Mouse (Mus musculus): ENCODE measurements around the gene Erc2. TPM values are rescaled to one million over a fixed set of nuclear protein-coding genes. Genes with fewer than 3 reads are reported as not detected.

The Erc2 gene
- total RNA-seq, 2 experiments from 2014 or later, result not detected

DNA sequence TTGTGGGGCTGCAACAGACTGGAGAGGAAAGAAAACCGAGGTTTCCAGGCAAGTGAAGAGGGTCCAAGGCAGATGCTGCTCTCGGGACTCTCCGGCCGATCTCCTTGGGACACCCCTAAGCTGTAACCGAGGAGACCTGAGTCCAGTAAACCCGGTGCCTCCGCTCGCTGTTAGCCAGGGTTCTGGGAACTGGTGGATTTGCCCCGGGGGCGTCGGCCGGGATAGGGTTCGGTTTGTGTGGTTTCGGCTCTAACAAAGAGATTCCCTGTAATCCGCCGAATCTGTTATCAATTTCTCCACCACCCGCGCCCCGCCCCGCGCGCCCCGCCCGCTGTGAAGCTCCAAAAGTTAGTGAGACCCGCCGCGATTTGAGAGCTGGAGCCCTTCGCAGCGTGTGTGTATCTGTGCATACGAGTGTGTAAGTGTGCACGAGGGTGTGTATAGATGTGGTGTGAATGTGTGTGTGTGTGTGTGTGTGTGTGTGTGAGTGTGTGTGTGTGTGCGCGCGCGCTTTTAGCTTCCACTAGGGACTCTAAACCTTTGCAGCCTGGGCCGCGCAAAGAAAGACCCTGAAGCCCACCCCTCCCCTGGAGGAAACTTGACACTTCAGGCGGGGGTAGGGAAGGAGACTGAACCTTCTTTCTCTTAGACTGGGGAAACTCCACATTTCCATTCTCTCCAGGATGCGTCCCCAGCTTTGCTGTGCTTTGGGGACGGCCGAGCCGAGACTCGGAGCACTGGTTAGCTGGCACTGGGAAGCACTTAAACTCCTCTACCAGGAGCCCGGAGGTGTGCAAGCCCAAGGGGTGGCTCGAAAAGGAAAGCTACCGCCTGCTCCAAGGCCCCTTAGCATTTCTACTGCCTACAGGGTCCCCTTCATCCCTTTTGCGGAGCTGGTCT lies 887.5 kb downstream of the Erc2 start:
- ATAC-seq (replicated peaks; ENCODE audit: low FRiP score, poor library complexity, severe bottlenecking), result no peak

DNA sequence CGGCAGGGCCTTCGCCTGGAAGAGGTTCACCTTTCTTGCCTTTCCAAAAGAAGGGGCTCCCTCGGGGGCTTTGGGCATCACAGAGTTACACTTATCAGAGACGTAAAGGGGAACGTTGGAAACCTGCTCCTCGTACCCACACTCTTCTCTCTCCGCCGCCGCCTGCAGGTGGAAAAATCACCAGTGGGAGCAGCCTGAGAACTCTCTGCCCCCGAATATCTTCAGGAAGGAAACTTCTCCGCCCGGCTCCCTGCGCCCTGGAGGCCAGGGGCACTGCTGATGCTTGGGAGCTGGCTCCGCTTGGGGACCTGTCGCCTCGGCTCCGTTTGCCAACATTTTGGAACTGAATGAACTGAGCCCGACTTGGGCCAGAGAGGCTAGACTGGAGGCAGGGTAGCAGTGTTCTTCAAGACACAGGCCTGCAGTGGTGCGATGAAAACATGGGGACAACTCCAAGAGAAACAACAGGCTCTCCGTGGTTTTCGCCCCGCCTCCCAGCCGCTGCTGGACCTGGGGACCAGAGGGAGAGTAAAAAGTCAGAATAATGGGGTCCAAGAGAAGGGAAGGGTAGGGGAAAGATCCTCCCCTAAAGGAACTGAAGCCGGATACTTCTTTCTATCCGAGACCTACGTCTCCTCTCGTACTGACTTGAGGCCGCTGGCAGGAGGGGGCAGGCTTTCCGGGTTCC lies 888.3 kb downstream of the Erc2 start:
- ATAC-seq (replicated peaks; ENCODE audit: low FRiP score, poor library complexity, severe bottlenecking), result no peak

DNA sequence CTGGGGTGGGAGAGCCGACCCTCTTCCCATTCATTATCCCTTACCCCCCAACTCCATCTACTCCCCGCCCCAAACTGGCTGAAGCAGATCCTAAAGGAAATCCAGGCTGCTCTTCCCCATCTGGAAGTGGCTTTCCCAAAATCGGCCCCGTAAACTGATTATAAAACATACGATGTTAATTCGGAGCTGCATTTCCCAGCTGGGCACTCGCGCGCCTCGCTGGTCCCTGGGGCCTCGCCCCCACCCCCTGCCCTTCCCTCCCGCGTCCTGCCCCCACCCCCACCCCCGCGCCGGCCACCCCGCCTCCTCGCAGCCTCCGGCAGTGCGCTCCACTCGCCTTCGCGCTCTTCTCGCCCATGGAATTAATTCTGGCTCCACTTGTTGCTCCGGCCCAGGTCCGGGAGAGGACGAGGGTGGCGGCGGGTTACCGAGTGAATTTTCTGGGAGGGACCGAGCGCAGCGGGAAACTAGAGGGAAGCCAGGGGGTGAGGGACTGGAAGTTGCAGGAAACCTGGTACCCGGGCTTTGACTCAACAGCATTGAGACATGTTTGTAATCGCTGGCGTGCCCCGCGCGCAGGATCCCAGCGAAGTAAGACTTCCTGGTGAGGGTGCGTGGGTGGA lies 888.9 kb downstream of the Erc2 start:
- no peak for ATAC-seq (replicated peaks; ENCODE audit: low FRiP score, poor library complexity, severe bottlenecking)

DNA sequence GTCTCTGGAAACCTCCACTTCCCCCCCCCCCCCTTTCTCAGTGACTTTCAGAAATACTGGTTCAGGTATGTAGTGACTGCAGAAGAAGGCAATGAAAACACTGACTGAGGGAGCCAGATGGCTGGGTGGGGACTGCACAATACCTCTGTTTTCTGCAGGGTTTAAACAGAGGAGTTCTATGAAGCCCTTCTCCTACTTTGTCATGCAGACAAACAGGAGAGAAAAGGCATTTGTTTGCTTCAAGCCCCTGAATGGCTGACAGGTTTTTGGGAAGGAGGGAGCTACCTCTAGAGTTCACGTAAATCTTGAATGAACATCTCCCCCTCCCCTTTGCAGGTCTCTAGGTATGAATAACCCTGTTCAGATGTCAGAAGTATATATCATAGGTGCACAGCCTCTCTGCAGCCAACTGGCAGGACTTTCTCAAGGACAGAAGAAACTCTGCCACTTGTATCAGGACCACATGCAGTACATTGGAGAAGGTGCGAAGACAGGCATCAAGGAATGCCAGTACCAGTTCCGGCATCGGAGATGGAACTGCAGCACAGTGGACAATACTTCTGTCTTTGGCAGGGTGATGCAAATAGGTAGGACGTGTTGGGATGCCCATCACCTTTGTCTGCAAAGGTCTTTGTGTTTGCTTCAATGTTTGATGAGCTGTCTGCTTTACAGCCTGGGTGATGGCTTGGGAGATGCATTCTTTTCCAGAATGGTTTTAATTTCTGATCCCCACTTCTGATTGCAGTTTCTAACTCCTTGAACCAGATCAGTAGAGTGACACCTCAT lies 890.8 kb downstream of the Erc2 start:
- no peak for ATAC-seq (replicated peaks; ENCODE audit: low FRiP score, poor library complexity, severe bottlenecking)

DNA sequence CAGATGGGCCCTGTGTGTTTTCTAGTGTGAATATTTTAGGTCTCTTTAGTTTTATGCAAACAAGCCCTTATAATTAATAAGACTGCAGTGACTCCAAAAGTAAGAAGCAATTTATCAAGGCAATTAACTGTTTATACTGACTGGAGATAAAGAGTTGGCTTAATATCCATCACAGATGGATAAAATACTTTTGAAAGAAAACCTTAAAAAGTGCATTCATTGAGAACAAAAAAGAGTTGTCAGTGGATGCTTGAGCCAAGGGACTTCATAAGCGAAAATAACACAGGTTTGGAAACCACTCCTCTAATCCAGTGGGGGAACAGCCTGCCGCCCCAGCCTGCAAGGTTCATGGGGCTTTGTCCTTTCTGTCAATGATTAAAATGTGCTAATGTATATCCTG lies 891.9 kb downstream of the Erc2 start:
- no peak for ATAC-seq (replicated peaks; ENCODE audit: low FRiP score, poor library complexity, severe bottlenecking)

DNA sequence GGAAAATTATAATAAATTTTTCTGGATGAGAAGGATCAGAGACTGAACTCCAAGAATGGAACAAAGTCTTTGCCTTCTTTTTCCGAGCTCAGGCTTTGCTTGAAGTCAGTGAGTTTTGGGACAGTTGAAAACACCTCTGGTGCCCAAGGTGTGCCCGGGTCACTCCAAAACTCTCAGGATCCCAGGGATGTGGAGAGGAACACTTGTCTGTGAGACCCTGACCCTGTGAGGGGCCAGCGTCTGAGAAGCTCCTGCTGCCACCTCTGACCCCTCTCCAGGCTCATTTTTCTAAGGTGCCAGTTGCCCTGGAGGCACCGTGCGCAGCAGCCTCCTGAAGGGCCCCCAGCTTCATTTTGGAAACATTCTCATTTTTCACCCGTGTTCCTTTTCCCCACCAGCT lies 893.1 kb downstream of the Erc2 start:
- ATAC-seq (replicated peaks; ENCODE audit: low FRiP score, poor library complexity, severe bottlenecking), result no peak

DNA sequence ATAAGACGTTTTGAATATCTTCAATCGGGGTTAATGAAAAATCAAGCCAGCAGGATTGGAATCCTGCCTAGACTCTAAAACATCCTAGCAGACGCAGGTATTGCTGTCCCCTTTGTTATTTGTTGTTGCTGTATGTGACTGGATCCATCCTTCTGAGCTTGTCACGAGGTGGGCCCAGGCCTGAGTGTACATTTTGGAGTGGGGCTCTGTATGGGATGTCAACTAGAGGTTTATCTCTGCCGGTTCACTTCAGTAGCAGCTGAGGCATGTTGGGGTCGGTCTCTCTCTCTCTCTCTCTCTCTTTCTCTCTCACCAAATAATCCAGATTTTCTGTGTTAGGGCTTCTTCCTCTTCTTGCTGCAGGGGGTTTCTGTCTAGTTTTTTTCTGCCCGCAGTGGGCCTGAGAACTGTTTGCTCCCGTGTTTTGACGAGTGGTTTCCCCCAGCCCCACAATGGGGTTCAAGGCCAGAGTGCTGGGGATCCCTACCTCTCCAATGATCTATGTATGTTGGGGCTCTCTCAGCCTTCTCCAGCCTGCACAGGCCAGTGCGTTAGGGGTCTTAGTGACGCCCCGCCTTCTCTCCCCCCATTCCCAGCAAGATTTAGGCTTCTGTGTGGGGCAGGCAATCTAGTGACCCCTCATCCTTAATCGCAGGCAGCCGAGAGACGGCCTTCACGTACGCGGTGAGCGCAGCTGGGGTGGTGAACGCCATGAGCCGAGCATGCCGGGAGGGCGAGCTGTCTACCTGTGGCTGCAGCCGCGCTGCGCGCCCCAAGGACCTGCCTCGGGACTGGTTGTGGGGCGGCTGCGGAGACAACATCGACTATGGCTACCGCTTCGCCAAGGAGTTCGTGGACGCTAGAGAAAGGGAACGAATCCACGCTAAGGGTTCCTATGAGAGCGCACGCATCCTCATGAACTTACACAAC lies 895.7 kb downstream of the Erc2 start:
- ATAC-seq (replicated peaks; ENCODE audit: low FRiP score, poor library complexity, severe bottlenecking), result no peak

DNA sequence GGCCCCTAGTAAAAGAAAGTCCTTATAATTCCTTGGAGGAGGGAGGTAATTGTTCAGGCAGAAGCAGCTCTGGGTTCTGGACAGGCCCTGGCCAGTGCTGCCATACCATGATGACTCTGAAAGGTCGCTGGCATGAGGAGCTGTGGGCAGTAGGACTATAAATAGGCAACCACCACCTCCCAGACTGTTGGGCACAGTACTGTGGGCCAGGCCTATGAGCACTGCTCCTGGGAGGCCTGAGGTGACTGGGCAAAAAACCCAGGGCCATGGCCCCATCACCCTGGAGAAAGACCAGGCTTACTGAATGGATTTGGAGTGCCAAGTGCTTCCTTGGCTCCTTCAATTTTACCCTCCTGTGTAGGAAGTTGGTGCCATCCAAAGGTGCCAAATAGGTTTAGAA lies 898.9 kb downstream of the Erc2 start:
- ATAC-seq (replicated peaks; ENCODE audit: low FRiP score, poor library complexity, severe bottlenecking), result no peak

DNA sequence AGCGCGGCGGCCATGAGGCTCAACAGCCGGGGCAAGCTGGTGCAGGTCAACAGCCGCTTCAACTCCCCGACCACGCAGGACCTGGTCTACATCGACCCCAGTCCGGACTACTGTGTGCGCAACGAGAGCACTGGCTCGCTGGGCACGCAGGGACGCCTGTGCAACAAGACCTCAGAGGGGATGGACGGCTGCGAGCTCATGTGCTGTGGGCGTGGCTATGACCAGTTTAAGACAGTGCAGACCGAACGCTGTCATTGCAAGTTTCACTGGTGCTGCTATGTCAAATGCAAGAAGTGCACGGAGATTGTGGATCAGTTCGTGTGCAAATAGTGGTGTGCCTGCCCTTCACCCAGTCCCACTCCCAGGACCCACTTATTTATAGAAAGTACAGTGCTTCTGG lies 900.4 kb downstream of the Erc2 start:
- ATAC-seq (replicated peaks; ENCODE audit: low FRiP score, poor library complexity, severe bottlenecking), result no peak

DNA sequence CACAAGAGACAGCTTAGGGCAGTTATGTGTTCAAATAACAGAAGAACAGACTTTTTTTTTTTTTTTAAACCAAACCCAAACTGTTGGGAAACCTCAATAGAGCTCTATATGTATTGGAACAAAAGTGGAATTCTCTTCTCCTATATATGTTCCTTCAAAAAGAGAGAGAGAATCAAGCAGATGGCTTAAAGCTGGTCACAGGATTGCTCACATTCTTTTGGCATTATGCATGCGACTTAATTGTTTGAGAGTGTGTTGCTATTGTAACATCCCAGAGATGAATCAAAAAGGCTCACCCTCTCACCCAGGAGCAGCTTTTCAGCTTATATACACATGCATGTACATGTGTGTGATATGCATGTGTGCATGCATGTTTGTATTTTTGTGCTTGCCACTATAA lies 903.3 kb downstream of the Erc2 start:
- no peak for ATAC-seq (replicated peaks; ENCODE audit: low FRiP score, poor library complexity, severe bottlenecking)

Other genes starting within 250 kb of the Erc2 start
- gene Fam208a, start 193.6 kb upstream of the Erc2 start, total RNA-seq (2015; ENCODE audit: low replicate concordance), result 46.1 and 66.2 TPM in 2 replicates
- 66.9 and 78.3 TPM in 2 replicates for gene Fam208a, start 193.6 kb upstream of the Erc2 start, total RNA-seq (2017; ENCODE audit: low replicate concordance)
- 2.5 and 5.9 TPM in 2 replicates for gene Ccdc66, start 114.0 kb upstream of the Erc2 start, total RNA-seq (2015; ENCODE audit: low replicate concordance)
- gene Ccdc66, start 114.0 kb upstream of the Erc2 start, total RNA-seq (2017; ENCODE audit: low replicate concordance), result 5.2 and 11.3 TPM in 2 replicates